Mouse (Mus musculus) left cerebral cortex, adult 9 months (tissue): ENCODE measurements around the gene Uhrf1bp1.

ENCODE experiments used
- DNase-seq, 2 experiments: peaks; one replicate each; pipeline ENCODE4 v3.0.0; 2022; ENCODE audit warnings: low spot score in 2 of 2

The Uhrf1bp1 gene

DNA sequence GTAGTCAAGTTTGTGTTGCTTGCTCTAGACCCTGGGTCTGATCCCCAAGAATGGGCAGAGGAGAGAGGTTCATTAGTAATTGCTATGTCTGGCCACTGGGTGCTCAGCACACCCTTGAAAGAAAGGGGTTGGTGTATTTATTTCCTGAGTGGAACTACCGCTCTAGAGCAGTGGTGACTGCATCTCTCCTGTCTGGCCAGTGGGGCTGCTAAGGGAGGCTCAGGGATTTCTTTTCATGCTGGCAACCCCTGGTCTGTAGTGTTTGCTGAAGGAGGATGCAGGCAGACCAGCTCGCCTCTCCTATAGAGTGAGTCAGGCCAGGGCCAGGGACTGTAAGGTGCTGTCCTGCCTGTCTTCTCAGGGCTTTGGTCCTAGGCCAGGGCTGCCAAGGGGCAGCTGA is 90.9 kb downstream of the Uhrf1bp1 start:
- no peak for DNase-seq
